Mouse (Mus musculus) NIH3T3 (cell line): ENCODE data around the gene Uggt1.

Experiments used
- DNase-seq: peaks from one replicate; pipeline ENCODE4 v3.0.0-alpha.2; 2012; ENCODE audit warnings: low read depth

Uggt1 gene

GRCm38 (mm10) chr1:36173461-36173860, 71.1 kb downstream of the Uggt1 start:
- DNase-seq: peak; percentile 38

GRCm38 (mm10) chr1:36172941-36173340, 71.6 kb downstream of the Uggt1 start:
- no peak for DNase-seq

- DNase-seq: no peak
Measured at GRCm38 (mm10) chr1:36162687-36163086, 81.8 kb downstream of the Uggt1 start.

GRCm38 (mm10) chr1:36161208-36161607, 83.3 kb downstream of the Uggt1 start:
- DNase-seq: no peak

- no peak for DNase-seq
Measured at GRCm38 (mm10) chr1:36160246-36160645, 84.3 kb downstream of the Uggt1 start.

GRCm38 (mm10) chr1:36149411-36149810, 95.1 kb downstream of the Uggt1 start:
- DNase-seq: peak; percentile 62

- no peak for DNase-seq
Measured at GRCm38 (mm10) chr1:36148809-36149208, 95.7 kb downstream of the Uggt1 start.

- DNase-seq: peak; percentile 78
Measured at GRCm38 (mm10) chr1:36145050-36145449, 99.5 kb downstream of the Uggt1 start.

- DNase-seq: no peak
Measured at GRCm38 (mm10) chr1:36140311-36140710, 104.2 kb downstream of the Uggt1 start.

GRCm38 (mm10) chr1:36134584-36134983, 109.9 kb downstream of the Uggt1 start:
- peak; percentile 86 for DNase-seq

GRCm38 (mm10) chr1:36133647-36134046, 110.9 kb downstream of the Uggt1 start:
- DNase-seq: no peak

- DNase-seq: no peak
Measured at GRCm38 (mm10) chr1:36133041-36133440, 111.5 kb downstream of the Uggt1 start.

GRCm38 (mm10) chr1:36132211-36132610, 112.3 kb downstream of the Uggt1 start:
- no peak for DNase-seq

- no peak for DNase-seq
Measured at GRCm38 (mm10) chr1:36131766-36132165, 112.8 kb downstream of the Uggt1 start.

- no peak for DNase-seq
Measured at GRCm38 (mm10) chr1:36131154-36131553, 113.4 kb downstream of the Uggt1 start.

- DNase-seq: peak; percentile 76
Measured at GRCm38 (mm10) chr1:36130307-36131035, 114.0 kb downstream of the Uggt1 start.

GRCm38 (mm10) chr1:36129881-36130280, 114.6 kb downstream of the Uggt1 start:
- no peak for DNase-seq

GRCm38 (mm10) chr1:36129126-36129525, 115.4 kb downstream of the Uggt1 start:
- DNase-seq: peak; percentile 38

- DNase-seq: peak; percentile 66
Measured at GRCm38 (mm10) chr1:36125076-36125475, 119.4 kb downstream of the Uggt1 start.

GRCm38 (mm10) chr1:36121172-36121571, 123.3 kb downstream of the Uggt1 start:
- DNase-seq: no peak

- no peak for DNase-seq
Measured at GRCm38 (mm10) chr1:36119426-36119825, 125.1 kb downstream of the Uggt1 start.

GRCm38 (mm10) chr1:36118958-36119357, 125.6 kb downstream of the Uggt1 start:
- DNase-seq: no peak

- no peak for DNase-seq
Measured at GRCm38 (mm10) chr1:36118061-36118685, 126.3 kb downstream of the Uggt1 start.

- peak; percentile 78 for DNase-seq
Measured at GRCm38 (mm10) chr1:36116488-36116887, 128.0 kb downstream of the Uggt1 start.
